Mouse (Mus musculus) embryonic fibroblast, embryonic 13.5 days (primary cell): ENCODE results near the gene Ano2.

Experiments
- CTCF ChIP-seq: IDR thresholded peaks from 2 replicates; pipeline ENCODE4 v1.5.1; 2011; ENCODE audit warnings: mild to moderate bottlenecking, control low read depth, low read length, moderate library complexity, borderline replicate concordance; ENCODE audit not compliant: insufficient read depth
- POLR2A ChIP-seq: IDR thresholded peaks from 2 replicates; pipeline ENCODE4 v1.6.1; 2011; ENCODE audit warnings: low read depth, mild to moderate bottlenecking, control low read depth, low read length, moderate library complexity

DNA sequence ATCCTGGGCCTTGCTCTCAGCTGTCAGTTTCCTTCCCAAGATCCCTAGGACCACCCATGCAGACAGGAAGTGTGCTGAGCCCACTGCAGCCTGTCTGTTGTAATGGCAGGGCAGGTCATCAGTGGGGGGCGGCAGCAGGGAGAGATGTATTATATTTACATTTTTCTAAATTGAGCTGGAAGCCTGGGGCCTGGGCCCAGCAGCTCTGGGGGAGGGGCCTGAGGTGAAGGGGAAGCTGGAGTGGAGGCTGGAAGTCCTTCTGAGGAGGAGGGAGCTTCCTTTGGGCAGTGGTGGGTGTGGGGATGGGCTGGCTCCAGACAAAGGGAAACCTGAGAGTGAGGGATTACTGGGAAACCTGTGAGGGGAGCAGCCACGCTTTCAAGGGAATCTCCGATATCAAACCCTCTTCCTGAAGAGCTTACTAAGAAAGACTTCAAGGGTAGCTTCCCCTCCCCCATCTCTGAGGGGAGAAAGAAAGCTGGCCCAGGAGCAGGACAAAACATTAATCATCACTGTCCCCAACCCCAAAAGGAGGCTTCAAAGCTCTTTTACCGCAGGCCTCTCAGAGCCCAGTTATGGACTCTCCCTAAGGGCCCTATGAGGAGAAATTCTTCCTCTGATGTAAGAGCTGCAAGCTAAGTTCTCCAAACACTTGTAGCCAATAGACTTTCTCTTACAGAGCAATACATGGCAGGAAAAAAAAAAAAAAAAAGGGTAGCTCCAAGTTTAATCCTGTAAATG, 313.0 kb downstream of the Ano2 start:
- TF ChIP-seq POLR2A (no peak), CTCF (no peak)
